Mouse (Mus musculus): ENCODE measurements at regions not wholly inside any gene's neighbourhood (a gene's known extent, or its start where the extent isn't known, plus 50 kb on each side); places are given as distances from the start of the nearest gene placed in this dataset.

DNA sequence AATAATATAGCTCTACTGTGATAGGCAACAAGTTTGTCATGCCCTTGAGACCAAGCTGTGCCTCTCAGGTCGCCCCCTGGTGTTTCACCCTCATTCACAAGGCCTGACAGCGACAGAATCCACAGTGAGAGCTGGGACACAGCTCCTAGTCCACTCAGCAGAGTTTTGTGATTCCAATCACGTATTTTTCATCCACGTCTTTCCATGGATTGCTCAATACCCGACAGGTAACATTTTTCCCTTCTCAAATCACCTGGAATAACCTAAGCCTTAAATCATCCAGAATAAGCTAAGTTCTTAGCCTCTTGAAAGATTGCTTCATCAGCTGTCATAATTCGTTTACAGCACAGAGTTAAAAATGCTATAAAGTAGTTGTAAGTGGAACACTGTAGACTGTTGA, 211.3 kb downstream of the Ccdc91 start:
- peak; percentile 9 for DNase-seq

DNA sequence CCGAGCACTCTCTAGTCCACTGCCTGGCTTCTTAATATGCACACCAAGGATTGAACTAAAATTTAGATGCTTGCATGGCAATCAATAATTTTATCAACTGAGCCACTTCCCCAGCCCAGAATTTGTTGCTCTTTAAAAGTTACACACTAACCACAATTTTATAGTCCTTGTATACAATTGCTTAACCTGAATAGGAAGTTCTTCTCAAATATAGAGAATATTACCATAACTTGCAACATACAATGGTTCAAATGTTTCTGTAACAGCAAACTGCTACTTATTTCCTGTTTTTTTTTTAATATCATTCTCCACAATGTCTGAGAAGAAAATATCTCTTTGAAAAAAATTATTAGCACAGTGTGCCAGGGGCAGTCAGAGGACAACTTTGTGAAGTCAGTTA, 222.6 kb downstream of the Ccdc91 start:
- DNase-seq: no peak

DNA sequence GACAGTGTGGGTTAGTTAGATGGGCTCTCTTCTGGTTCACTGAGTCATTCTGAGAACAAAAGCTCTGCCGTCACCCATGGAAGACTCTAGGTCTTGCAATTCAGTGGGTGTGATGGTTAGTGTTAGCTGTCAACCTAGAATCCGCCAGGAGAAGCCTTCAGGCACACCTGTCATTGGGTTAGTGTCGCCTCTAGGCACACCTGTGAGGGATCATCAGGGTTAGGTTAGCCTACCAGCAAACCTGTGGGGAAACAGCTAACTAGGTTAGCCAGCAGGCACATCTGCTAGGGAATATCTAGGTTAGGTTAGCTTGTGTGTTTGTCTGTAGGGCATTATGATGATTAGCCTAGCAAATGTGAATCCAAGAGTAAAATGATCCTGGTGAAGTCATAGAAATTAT, 223.8 kb downstream of the Ccdc91 start:
- DNase-seq: no peak

DNA sequence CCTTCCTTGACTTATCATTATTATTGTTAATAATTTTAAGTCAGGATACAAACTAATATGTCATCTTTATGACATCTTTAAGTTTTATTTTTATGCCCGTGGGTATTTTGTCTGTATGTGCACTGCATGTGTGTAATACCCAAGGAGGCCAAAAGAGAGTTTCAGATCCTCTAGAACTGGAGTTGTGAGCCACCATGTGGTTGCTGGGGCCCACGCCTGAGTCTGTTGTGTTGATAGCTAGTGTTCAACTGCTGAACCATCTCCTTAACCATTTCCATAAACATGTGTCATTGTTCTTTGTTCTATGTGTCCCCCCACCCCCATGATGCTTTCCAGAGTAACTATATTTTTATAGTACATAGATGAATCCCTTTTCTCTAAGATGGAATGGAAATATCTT, 225.0 kb downstream of the Ccdc91 start:
- no peak for DNase-seq

DNA sequence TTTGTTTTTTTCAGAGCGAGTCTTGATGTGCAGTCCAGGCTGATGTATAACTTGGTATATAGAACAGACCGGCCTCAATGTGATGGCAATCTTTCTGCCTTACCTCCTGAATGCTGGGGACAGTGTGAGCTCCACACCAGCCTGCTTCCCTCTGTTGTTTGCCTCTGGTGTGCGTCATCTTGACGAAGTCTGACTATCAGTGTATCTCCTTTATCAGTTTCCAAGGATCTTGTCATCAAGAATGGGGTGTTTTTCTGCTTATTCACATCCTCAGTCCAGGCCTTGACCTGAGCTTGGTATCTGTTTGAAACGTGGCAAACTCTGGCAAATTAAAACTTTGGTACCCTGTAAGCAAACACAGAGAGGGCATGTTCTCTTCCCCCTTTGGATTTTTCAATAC, 226.3 kb downstream of the Ccdc91 start:
- no peak for DNase-seq

DNA sequence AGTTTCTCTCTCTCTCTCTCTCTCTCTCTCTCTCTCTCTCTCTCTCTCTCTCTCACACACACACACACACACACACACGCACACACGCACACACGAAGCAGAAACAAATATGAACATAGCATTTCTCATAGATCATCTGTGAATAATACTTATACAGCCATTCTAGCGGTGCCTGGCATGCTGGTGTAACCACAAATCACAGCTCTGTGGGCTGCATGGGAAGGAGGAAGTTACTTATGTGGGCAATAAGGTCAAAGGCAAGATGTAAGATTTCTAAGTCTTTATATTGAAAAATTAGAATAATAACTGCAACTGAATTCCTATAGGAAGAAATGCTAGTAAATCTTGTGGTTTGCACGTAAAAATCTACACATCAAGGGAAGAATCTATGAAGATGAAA, 228.7 kb downstream of the Ccdc91 start:
- DNase-seq: no peak

DNA sequence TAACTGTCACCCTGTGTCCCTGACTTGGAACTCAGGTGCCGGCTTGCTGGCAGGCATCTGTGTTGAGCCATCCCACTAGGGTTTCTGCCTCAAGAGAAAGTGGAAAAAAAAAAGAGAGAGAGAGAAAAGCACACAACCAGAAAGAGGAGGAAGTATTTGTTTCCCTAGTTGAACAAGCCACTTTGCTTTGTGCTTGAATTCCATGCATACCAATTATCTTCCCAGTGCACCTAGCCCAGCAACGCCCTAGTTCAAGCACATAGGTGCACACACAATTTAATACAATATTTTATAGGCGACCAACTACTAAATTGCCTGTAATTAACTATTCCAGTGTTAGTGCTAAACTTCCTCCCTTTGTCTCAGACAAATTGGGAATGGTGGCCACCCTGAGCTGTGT, 230.3 kb downstream of the Ccdc91 start:
- no peak for DNase-seq

DNA sequence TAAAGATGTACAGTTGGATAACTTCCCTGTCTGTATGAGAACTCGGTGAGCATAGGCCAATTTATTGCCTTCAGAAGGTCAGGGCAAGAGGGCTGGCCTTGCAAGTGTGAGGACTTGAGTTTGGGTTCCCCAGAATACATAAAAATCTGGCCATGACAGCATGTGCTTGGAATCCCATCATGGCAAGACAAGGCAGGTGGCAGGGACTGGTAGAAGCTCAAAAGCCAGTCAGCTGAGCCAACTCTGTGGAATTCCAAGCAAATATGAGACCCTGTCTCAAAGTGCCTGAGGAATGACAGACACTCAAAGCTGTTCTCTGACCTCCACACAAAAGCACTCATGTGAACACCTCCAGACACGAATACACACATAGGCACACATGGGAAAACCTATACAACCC, 231.1 kb downstream of the Ccdc91 start:
- DNase-seq: no peak

DNA sequence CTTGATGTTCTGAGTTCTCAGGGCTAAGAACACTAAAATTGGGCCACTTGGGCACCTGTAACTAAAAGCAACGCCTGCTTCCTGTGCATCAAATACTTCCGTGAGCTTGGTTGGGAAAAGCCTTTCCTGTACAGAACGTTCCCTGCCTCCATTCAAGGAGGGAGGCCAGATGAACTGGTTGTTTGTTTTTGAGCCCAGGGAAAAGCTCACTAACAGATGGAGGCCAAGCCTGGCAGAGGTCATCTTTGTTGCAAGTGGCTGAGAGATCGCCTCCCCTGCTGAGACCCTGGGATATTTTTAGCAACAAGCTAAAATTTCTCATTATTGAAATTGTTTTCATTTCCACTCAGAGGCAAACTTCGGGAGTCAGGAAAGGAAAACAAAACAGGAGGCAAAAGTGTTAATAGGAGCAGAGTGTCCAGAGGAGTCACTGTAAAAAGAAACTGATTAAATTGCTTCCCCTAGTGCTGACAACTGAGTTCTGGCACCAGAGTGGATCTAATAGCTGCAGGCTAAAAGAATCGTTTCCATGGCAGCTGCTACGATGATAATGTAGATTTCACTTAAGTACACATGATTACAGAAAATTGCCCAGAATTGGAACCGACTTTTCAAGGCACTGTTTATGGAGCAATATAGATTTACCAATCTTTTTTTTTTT, 242.6 kb downstream of the Ccdc91 start:
- no peak for DNase-seq

DNA sequence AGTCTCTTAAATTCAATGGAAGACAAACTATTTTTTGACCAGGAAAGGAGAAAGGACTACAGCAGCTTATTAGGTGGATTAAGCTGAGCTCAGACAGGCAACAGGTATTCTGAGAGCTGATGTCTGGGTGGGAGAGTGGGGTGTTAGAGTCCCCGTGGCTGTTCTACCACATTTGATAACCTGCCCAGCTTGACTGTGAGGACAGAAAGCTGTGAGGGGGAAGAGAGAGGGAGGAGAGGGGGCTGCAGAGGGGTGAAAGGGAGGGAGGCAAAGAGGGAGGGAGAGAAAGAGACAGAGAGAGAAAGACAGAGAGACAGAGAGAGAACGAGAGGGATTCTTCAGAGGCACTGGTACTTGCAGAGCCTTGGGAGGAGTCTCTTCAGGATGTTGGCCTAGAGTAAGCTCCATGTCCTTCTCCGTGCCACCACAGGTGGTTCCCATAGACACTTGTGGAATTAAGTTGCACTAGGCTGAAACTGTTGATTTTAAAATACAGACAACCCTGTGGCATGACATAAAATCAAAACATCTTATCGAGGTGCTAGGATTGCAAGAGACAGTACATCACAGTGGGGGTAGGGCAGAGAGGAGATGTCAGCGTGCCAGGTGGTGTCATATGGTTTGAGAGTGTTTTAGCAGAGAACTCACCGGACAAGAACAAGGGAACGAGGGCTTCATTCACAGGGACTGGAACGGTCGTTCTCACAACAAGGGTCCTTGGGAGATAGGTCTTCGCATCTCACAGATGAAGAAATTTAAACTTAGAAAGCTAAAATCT, 243.3 kb downstream of the Ccdc91 start:
- no peak for DNase-seq

DNA sequence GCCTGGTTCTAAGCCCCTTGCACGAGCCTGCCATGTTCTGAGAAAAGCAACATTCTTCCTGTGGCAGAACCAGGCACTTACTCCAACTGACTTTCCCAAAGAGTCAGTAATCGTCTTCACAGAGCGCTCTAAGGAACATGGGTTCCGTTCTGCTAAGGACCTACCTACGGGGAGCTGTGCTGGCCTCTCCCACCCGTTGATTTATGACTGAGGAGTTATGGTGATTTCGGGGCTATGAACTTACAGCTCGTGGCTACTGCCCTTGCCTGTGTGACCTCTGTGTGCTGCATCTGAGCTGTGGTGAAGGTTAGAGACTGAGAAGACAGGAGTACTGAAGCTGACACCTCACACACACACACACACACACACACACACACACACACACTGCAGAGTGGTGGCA, 243.9 kb downstream of the Ccdc91 start:
- no peak for DNase-seq

DNA sequence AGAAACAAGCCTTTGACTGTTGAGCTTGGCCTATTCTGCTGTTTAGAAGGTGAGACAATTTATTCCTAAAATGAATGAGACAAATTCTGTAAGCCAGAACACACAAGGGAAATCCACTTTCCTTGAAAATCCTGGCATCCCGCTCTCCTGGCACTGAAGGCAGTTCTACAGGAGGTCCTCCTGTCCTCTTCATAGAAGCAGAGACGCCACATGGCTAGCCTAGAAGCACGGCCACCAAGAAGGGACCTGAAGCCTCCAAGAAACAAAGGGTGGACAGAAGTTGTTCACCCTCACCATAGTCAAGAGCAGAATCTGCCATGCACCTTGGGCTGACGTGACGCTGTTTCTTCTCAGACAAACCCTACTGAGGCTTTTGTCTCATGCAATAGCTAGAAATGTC, 247.7 kb downstream of the Ccdc91 start:
- DNase-seq: no peak

DNA sequence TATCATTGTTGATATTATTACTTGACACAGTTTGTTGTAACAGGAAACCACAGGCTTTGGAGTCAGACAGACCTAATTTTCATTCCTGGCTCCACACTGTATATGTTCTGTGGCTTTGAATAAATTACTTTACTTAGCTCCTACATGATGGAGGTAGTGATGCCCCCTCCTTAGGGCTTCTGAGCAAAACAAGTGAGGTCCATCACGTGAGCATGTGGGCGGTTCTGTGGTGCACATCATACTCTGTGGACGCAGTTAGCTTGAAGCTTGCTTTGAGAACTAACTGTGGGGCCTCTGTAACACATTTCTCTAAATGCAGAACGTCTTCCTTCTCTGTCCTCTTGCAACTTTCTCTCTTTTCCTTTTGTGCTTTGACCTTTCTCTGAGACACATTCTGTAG, 251.4 kb downstream of the Ccdc91 start:
- DNase-seq: no peak

DNA sequence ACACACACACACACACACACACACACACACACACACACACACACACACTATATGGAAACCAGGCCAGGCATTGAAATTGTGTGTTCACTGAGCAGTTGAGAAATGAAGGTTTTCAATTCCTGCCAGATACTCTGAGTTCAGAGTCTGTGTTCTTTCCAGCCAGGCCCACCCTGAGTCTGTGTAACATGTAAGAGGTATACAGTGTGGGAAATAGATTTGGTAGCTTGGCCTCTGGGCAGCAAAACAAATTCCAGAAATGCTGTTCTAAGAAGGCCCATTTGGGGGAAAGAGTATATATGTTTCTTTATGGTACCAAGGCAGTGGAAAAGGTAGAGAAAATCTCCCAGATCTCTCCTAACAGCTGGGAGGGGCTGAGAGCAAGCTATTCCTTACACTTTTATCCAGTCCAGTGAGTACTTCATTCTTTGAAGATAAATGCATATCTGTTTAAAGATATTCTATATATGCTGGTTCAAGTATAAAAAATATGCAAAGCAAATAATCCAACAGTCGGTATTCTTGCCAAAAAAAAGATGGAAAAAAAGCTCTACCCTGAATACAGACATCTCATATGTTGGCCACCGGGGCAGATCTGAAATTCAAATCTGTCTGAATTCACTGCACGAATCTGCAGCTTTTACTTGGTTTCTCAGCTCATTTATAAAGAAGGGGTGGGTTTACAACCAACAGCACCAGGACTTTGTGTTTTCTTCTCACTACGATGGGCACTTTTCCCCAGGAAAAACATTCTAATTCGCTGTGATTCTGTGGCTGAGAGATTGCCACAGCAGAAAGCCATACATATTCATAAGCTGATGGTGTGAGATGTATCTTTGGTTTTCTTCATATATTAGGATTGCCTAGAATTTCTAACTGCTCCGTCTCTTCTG, 252.3 kb downstream of the Ccdc91 start:
- DNase-seq: no peak

DNA sequence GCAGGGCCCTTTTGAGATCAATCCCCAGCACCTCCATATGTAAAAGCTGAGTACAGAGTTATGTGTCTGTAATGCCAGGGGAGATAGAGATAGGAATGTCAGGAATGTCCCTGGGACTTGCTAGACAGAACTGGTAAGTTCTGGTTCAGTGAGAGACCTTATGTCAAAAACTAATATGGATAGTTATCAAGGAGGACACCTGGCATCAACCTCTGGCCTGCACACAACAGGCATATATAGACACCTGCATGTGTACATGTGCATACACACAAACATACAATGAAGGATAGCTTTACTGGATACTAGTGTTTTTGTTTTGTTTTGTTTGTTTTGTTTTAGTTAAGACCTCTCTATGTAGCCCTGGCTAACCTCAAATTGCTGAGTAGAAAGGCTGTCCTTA, 254.1 kb downstream of the Ccdc91 start:
- no peak for DNase-seq

DNA sequence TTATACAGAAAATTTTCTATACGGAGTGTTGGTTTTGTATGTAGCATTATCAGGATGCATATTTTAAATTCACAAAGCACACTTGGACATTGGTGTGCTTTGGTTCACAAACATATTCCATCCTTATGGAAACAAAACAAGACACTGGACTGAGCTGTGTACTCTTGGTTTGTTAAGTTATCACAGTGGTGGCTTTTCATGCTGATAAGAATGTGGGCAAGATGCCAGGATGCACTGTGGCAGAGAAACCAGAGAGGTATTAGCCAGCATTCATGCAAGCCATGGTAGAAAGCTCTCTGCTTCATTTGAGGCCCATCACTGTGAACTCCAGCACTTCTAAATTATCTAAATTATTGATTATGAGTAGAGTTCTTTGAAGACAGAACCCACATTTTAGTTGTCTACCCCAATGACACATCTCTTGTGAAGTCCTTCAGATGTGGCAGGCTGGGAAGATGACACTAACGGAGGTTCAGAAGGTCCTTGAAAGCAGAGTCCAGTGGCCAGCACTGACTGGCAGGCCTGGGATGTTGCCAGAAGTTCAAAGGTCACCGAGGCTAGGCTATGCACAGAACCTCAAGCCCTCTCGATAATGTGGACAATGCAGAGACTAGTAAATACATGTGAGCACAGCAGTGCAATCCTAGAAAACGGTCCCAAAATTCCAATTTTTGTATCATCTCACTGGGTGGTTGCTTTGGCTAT, 263.1 kb downstream of the Ccdc91 start:
- no peak for DNase-seq

DNA sequence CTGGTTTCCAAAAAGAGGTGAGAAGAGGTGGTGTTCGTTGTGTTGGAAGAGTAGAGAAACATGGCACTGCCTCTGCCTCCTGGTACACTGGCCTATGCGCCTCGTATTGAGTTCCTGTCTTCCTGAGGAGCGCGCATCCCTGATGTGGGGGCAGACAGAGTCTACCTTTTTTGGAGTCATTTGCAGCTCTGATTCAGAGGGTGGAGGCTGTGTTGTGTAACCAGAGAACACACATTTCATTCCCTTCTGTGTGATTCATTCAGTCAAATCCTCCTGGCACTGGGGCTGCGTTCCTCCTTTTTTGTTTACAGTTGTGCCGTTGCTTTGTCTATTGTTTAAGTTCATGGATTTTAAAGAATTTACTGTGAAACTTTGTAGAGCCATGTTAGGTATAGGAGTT, 265.8 kb downstream of the Ccdc91 start:
- DNase-seq: no peak

DNA sequence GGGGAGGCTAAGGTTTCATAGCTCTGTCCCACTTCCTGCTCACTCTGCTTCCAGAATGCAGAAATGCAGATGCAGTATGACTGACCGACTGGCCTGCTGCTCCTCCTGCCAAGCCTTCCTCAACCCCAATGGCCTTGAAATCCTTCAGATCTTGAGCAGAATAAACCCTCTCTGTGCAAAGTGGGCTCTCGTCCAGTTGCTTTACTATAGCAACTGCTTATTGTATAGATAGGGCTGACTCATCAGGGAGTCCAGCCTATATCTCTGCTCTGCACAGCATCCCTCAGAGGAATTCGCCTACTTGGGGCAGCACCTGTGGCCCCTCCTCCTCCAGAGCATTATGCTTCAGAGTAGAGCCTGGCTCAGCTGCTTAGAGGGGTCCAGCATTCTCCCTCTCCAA, 268.5 kb downstream of the Ccdc91 start:
- DNase-seq: no peak

DNA sequence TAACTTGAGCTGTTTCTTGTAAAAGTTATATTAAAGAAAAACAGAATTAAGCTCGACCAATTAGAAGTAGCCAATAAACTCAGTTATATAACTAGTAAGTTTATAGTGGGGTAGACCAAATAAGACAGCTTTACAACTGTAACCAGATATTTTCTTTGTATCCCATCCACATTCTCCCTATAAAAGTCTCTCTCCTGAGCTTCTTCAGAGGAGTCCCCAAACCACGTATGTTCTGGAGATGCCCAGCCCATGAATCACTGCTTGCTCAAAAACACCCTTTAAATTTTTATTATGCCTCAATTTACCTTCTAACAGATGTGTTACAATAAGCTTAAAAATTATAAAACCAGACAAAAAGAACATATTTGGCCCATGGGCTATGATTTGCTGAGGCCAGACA, 270.1 kb downstream of the Ccdc91 start:
- no peak for DNase-seq

DNA sequence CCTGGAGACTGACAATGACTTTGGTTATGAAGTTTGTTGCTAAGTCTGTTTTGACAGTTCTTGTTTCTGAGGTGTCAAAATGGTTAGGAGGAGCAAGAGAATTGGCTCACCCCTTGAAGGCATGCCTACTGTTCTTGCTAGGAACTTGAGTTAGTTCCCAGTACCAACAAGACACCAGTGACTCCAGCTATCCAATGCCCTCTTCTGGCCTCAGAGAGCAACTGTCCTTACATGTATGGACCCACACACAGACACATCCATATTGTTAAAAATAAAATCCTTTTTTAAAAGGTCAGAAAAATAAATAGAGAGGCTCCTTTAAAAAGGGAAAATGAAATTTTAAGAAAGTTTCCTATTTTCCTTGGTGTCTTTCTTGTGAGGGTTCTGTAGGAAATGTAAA, 272.3 kb downstream of the Ccdc91 start:
- no peak for DNase-seq

DNA sequence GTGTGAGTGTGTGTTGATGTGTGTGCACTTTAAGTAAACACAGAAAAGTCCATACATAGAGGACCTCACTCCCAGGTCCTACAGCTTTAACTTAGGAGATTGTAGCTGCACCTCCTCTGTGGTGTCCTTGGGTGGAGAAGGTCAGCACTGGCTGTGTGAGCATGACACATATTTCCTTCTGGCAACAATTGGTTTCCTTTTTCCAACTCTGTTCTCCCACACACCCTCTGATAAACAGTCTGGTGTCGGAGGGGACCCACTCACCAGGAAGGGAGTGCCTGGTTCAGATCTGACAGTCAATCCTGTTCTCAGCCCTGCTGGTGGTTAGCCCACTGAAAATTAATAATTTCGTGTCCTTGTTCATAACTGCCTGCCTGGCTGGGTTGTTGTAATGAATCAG, 276.7 kb downstream of the Ccdc91 start:
- no peak for DNase-seq

DNA sequence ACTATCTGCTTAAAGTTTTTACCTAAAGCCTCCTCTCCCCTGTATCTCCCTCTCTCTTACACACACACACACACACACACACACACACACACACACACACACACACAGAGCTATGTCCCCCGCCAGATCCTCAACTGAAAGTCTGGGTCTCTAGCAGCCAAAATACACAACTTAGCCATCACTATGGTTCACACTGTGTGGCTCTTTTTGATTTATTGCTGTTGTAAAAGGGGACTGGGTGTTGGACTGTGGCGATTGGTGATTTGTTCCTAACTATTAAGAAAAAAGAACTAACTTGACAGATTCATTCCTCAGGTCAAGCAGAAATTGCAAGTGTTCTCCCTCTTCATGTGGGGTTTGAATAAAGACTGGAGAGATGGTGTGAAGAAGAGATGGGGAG, 278.2 kb downstream of the Ccdc91 start:
- no peak for DNase-seq

Measured in thymus, postnatal 4 days (tissue).